Mouse (Mus musculus) thymus, postnatal 36 days (tissue): Measurements from ENCODE around the gene Olfr1299.

Experiments used
- DNase-seq, 2 experiments: peaks; one replicate each; pipeline ENCODE4 v3.0.0; 2022; ENCODE audit warnings: mixed read lengths in 2 of 2

Olfr1299 gene

GRCm38 (mm10) chr2:111661119-111661518, at the start of gene Olfr1299:
Gene Olfr1299, plus strand, starts transcription at chr2:111661419.
- DNase-seq: no peak

GRCm38 (mm10) chr2:111626397-111626796, 34.8 kb upstream of the Olfr1299 start, which contains the start of gene Olfr1297:
Gene Olfr1297, minus strand, starts transcription at chr2:111626497.
- no peak for DNase-seq

GRCm38 (mm10) chr2:111649101-111649500, 12.1 kb upstream of the Olfr1299 start, which contains the start of gene Olfr1298:
Gene Olfr1298, minus strand, starts transcription at chr2:111649201.
- DNase-seq: no peak
